Mouse (Mus musculus): ENCODE data around the gene Rnf227. TPM values are rescaled to one million over a fixed set of nuclear protein-coding genes. Genes with fewer than 3 reads are reported as not detected.

Gene Rnf227
- polyA plus RNA-seq, 2 experiments = 0.66 to 0.74 TPM

DNA sequence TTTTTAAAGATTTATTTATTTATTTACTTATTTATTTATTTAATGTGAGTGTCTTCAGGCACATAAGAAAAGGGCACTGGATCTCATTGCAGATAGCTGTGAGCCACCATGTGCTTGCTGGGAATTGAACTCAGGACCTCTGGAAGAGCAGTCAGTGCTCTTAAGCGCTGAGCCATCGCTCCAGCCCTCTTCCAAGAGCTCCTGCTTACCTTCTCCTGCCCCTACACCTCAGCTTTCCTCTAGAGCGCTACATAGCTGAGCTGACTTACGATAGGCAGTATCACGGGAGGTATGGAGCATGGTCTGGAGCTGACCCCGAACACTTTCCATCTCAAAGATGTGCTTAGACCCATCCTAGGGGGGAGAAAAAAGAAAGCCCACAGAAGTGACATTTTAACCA is 18.7 kb upstream of the Rnf227 start:
- Histone ChIP-seq H3K27me3 (ENCODE audit: control insufficient read depth, insufficient read depth, low read length) (peaks cover 4% of the 10 kb centered on the region), H3K9me3 (ENCODE audit: control insufficient read depth, low read length) (no peaks in the 10 kb centered on the region), H3K9ac (replicated peaks) (no peak overlapping the region; the same call in 1 of the 2 replicates), H3K4me2 (ENCODE audit: low read depth) (peak overlapping the region; percentile 100; the same call in 1 of the 2 replicates), H3K4me3 (ENCODE audit: insufficient read depth in 1 of 2, low read depth in 2 of 2, low read length in 2 of 2) (no peak overlapping the region), H3K4me1 (replicated peaks; ENCODE audit: control insufficient read depth in 2 of 2, insufficient read depth in 2 of 2, low read length in 1 of 2) (peaks cover 20 to 26% of the 10 kb centered on the region in 2 experiments), H3K27ac (no peak overlapping the region), H3K36me3 (replicated peaks; ENCODE audit: control insufficient read depth, insufficient read depth, low read depth) (no peaks in the 10 kb centered on the region; the same call in 1 of the 2 replicates)
- 90% methylated on average over 6 of the region's 6 CpGs for WGBS (ENCODE audit: insufficient replicate concordance)
- DNase-seq (ENCODE audit: low read depth in 3 of 3, low spot score in 3 of 3) (no peak), ATAC-seq (ENCODE audit: insufficient read depth) (no peak)
- TF ChIP-seq EP300 (IDR thresholded peaks at IDR 0.05; ENCODE audit: low read depth) (no peak), CTCF (IDR thresholded peaks at IDR 0.05; ENCODE audit: low read depth) (no peak)

DNA sequence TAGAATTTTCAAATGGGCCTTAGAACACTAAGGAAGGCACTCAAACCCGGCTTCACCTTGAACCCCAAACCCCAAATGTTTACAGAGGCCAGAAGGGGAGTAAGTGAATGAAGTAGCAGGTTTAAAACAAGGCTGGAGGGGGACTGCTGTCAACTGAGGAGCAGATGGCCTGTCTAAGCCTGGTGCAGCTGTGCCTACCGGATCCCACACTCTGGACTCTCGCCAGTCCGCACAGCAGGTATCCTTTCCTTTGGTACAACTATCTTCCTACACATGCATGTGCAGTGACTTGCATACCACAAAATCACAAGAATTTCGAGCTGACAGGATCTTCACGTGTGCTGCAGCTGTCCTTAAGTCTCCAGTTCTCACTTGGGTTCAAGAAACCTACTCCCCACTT is 18.3 kb upstream of the Rnf227 start:
- Histone ChIP-seq H3K4me3 (ENCODE audit: insufficient read depth in 1 of 2, low read depth in 2 of 2, low read length in 2 of 2) (peak overlapping the region in 1 of 2 experiments; percentile 86; a peak in 1 of 4 replicates), H3K9me3 (ENCODE audit: control insufficient read depth, low read length) (no peaks in the 10 kb centered on the region), H3K9ac (replicated peaks) (peak overlapping the region; percentile 98), H3K36me3 (replicated peaks; ENCODE audit: control insufficient read depth, insufficient read depth, low read depth) (no peaks in the 10 kb centered on the region; the same call in 1 of the 2 replicates), H3K4me1 (replicated peaks; ENCODE audit: control insufficient read depth in 2 of 2, insufficient read depth in 2 of 2, low read length in 1 of 2) (peaks cover 21 to 26% of the 10 kb centered on the region in 2 experiments), H3K4me2 (ENCODE audit: low read depth) (peak overlapping the region; percentile 100), H3K27me3 (ENCODE audit: control insufficient read depth, insufficient read depth, low read length) (peaks cover 8% of the 10 kb centered on the region), H3K27ac (no peak overlapping the region)
- DNase-seq (ENCODE audit: low read depth in 3 of 3, low spot score in 3 of 3) = no peak
- TF ChIP-seq CTCF (IDR thresholded peaks at IDR 0.05; ENCODE audit: low read depth) (no peak), EP300 (IDR thresholded peaks at IDR 0.05; ENCODE audit: low read depth) (no peak)
- 74% methylated on average over 6 of the region's 6 CpGs for WGBS (ENCODE audit: insufficient replicate concordance)
- no peak for ATAC-seq (ENCODE audit: insufficient read depth)

DNA sequence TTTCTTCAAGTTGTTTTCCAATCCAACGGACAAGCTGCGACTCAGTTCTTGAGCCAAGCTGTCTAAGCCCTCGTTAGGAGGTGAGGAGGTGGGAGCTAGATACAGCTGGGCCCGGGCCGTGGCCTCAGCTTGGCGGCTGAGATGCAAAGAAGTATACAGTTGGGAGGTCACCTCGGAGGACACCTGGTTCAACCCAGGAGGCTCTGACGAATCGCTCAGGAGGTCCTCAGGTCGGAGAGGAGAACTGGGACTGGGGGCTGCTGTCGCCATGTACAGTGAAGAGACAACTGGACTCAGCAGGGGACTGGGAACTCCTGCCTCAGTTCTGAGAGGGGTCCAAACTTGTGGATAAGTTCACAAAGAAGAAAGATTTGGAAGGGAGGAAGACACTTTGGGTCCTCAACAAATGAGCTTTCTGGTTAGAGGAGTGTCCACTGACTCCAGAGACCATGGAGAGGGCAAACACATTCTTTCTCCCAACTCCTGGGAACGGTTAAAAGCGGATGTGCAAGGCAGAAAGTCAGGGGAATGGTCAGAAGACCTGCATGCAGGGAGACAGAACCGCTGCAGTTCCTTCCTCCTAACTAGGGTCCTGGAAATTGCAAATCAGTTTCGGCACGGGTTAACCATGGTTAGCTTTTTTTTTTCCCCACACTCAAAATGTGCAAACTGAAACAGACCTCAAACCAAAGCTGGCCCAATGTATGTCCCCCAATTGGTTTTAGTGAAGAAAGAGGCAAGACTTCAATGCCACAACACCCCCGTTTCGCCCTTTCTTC is 17.4 kb upstream of the Rnf227 start:
- Histone ChIP-seq H3K36me3 (replicated peaks; ENCODE audit: control insufficient read depth, insufficient read depth, low read depth) (no peaks in the 10 kb centered on the region; the same call in 1 of the 2 replicates), H3K27ac (peak overlapping the region; percentile 89), H3K27me3 (ENCODE audit: control insufficient read depth, insufficient read depth, low read length) (peaks cover 17% of the 10 kb centered on the region), H3K9me3 (ENCODE audit: control insufficient read depth, low read length) (no peaks in the 10 kb centered on the region), H3K4me1 (replicated peaks; ENCODE audit: control insufficient read depth in 2 of 2, insufficient read depth in 2 of 2, low read length in 1 of 2) (peaks cover 21 to 26% of the 10 kb centered on the region in 2 experiments), H3K4me2 (ENCODE audit: low read depth) (peak overlapping the region; percentile 100), H3K4me3 (ENCODE audit: insufficient read depth in 1 of 2, low read depth in 2 of 2, low read length in 2 of 2) (peak overlapping the region; percentile 83 to 86), H3K9ac (replicated peaks) (peak overlapping the region; percentile 98)
- no peak for ATAC-seq (ENCODE audit: insufficient read depth)
- no peak for TF ChIP-seq CTCF (IDR thresholded peaks at IDR 0.05; ENCODE audit: low read depth)
- no peak for TF ChIP-seq EP300 (IDR thresholded peaks at IDR 0.05; ENCODE audit: low read depth)
- DNase-seq (ENCODE audit: low read depth in 3 of 3, low spot score in 3 of 3) = no peak
- 30% methylated on average over 18 of the region's 18 CpGs for WGBS (ENCODE audit: insufficient replicate concordance)

DNA sequence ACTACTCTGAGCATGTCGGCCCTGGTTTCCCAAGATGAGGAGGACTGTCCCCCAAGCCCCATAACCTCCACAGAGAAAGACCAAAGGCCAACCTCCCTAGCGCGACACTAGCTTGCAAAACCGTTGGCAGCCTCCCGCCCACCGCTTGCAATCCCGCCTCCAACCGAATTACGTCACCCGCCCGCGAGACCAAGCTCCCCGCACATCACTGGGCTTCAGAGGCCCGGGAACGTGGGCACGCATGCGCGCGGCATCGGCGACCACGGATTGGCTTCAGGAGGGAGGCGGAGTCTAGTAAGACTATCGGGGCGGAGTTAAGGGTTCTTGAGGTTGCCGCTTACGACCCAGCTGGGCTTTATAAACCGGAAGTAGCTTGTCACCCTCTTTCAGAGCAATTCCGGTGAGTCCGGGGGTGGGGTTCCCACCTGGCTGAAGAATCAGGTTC is 16.6 kb upstream of the Rnf227 start, which contains the start of the genes Cntrob and Trappc1:
Cntrob (minus strand) TSS at position 109 of the 445 bp plus-strand sequence.
Trappc1 (plus strand) TSS at position 314 of the 445 bp plus-strand sequence.
- Histone ChIP-seq H3K4me1 (replicated peaks; ENCODE audit: control insufficient read depth in 2 of 2, insufficient read depth in 2 of 2, low read length in 1 of 2) (peaks cover 21 to 26% of the 10 kb centered on the region in 2 experiments), H3K4me3 (ENCODE audit: insufficient read depth in 1 of 2, low read depth in 2 of 2, low read length in 2 of 2) (peak within 1 kb of the TSS; percentile 86 to 92), H3K36me3 (replicated peaks; ENCODE audit: control insufficient read depth, insufficient read depth, low read depth) (no peaks in the 10 kb centered on the region), H3K27me3 (ENCODE audit: control insufficient read depth, insufficient read depth, low read length) (peaks cover 22% of the 10 kb centered on the region), H3K4me2 (ENCODE audit: low read depth) (peak within 1 kb of the TSS; percentile 100), H3K27ac (peak within 1 kb of the TSS; percentile 89), H3K9ac (replicated peaks) (peak within 1 kb of the TSS; percentile 98), H3K9me3 (ENCODE audit: control insufficient read depth, low read length) (no peaks in the 10 kb centered on the region)
- TF ChIP-seq EP300 (IDR thresholded peaks at IDR 0.05; ENCODE audit: low read depth) (no peak; the same call in 1 of the 2 replicates), CTCF (IDR thresholded peaks at IDR 0.05; ENCODE audit: low read depth) (peak; percentile 30; the same call in 1 of the 2 replicates)
- ATAC-seq (ENCODE audit: insufficient read depth) = peak; percentile 92
- DNase-seq (ENCODE audit: low read depth in 3 of 3, low spot score in 3 of 3) = peak; percentile 97 to 98 (median 98)
- WGBS (ENCODE audit: insufficient replicate concordance) = under 1% methylated on average over 30 of the region's 30 CpGs

DNA sequence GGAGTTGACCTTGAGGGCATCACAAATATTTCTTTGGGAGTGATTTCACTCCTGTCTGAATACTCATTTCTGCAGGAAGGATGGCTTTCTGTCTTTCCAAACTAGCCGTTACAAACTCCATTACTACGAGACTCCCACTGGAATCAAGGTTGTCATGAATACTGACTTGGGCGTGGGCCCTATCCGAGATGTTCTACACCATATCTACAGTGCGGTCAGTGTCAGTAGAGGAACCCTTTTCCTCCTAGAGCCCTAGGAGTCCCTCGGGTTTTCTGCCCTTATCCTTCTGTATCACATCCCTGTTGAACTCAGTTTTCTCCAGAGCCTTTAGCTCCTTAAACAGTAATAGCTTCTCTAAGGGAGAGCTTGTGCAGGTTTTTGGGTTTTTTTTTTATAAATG is 15.5 kb upstream of the Rnf227 start:
- Histone ChIP-seq H3K4me3 (ENCODE audit: insufficient read depth in 1 of 2, low read depth in 2 of 2, low read length in 2 of 2) (peak overlapping the region; percentile 86 to 92; a peak in 3 of 4 replicates), H3K27ac (no peak overlapping the region; the same call in 1 of the 2 replicates), H3K4me2 (ENCODE audit: low read depth) (peak overlapping the region; percentile 100), H3K9me3 (ENCODE audit: control insufficient read depth, low read length) (no peaks in the 10 kb centered on the region), H3K9ac (replicated peaks) (peak overlapping the region; percentile 90), H3K4me1 (replicated peaks; ENCODE audit: control insufficient read depth in 2 of 2, insufficient read depth in 2 of 2, low read length in 1 of 2) (peaks cover 21 to 26% of the 10 kb centered on the region in 2 experiments), H3K27me3 (ENCODE audit: control insufficient read depth, insufficient read depth, low read length) (peaks cover 28% of the 10 kb centered on the region), H3K36me3 (replicated peaks; ENCODE audit: control insufficient read depth, insufficient read depth, low read depth) (no peaks in the 10 kb centered on the region)
- TF ChIP-seq EP300 (IDR thresholded peaks at IDR 0.05; ENCODE audit: low read depth) = no peak
- TF ChIP-seq CTCF (IDR thresholded peaks at IDR 0.05; ENCODE audit: low read depth) = no peak
- no peak for DNase-seq (ENCODE audit: low read depth in 3 of 3, low spot score in 3 of 3)
- WGBS (ENCODE audit: insufficient replicate concordance) = 60% methylated on average over 6 of the region's 6 CpGs
- no peak for ATAC-seq (ENCODE audit: insufficient read depth)

Measured in liver, embryonic 14.5 days (tissue).